Mouse (Mus musculus): ENCODE data around the gene Mpped2.

DNA sequence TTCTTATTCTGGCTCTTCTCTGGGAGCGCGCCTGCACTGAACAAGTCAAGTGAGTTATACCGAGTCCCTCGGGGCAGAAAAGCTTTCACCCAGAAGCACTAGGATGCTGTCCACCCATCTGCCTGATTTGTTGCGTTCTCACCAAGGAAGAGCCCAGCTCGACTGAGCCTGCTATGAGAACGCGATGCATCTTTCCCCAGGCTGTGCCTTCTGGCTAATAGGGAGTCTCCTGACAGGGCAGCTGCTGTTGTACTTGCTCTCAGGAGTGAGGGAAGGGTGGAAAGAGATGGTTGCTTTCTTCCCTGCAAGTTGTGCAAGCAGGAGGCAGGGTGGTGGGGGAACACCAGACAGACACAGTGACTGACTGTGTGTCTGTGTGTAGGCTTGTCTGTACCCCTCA is 37.5 kb downstream of the Mpped2 start:
- TF ChIP-seq CTCF (conservative IDR thresholded peaks at IDR 0.05; ENCODE audit: low read length) (no peak), POU5F1 (IDR thresholded peaks at IDR 0.05; ENCODE audit: borderline replicate concordance, low read length) (no peak), NANOG (IDR thresholded peaks at IDR 0.05; ENCODE audit: borderline replicate concordance, low read length) (no peak)
